Mouse (Mus musculus): ENCODE results near the gene Ppm1m. TPM values are rescaled to one million over a fixed set of nuclear protein-coding genes. Genes with fewer than 3 reads are reported as not detected.

Gene Ppm1m
- total RNA-seq (2021): 10 to 100 TPM; 12.2 to 13.8 TPM

DNA sequence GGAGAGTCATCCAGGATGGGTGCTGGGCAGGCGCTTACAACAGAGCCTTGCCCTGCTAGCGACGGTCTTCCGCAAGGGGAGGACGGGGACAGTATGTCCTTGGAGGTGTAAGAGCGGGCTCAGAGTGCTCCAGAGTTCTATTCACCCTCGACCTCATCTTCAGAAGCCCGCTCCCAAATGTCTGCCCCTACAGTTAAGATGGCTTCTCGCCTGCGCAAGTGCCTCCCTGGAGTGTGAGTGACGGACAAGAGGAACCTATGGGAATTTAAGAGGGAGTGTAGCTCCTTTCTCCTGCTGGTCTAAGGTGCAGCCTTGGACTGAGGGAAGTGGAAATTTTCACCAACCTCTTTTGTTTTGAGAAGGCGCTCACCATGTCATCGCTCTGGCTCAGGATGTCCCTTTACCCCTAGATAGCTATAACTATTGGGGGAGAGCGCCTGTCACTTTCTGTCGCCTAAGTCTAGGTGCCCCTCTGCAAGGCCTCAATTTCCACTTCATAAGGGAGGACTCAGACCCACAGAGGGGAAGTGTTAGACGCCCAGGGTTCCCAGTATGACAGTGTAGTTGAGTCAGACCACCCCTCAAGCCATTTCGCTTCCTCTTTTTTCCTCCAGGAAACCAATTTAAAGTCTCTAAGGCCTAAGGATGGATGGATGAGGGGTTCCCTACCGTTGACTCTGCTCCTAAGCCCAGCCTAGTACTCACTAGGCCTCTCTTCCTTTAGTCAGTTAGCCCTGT, at the start of gene Ppm1m:
Ppm1m (minus strand) TSS at position 212 of the 738 bp plus-strand sequence.
- intact Hi-C loops (cut with DNase I): loop anchor here (5.0 kb wide), 1 partner anchor 37 kb away; no protein-coding TSS in a partner anchor
- no peak for DNase-seq

DNA sequence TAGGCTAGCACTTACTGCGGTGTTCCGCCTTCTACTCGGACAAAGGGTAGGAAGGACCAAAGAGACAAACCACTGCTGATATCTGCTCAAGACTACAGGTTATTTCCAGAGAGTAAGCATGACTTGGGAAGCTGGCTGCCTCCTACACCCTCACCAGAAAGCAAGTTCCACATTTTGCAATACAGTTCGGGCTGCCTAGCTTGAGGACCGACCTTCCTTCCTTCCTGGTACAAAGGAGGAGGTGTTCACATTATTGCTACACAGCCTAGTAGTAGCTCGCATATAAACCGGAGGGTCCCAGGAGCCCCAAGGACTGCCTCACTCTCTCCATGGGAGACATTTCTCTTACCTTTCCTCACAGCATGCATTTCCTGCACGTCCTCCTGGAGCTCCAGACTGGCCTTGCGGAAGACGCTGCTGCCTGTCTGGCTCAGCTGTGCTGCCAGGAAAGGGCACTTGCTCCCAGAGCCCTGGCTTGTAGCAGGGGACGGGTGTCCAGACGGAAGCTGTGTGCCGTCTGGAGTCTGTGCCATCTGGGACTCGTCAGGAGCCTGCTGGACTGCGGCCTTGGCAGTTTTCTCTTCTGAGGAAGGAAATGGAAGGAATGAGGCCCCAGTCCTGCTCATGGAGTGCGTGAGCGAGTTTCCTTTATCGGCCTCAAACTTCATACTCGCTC, 43.4 kb upstream of the Ppm1m start:
- intact Hi-C loops (cut with DNase I): no loop called here
- peak in 1 of 2 experiments; percentile 52 for DNase-seq

DNA sequence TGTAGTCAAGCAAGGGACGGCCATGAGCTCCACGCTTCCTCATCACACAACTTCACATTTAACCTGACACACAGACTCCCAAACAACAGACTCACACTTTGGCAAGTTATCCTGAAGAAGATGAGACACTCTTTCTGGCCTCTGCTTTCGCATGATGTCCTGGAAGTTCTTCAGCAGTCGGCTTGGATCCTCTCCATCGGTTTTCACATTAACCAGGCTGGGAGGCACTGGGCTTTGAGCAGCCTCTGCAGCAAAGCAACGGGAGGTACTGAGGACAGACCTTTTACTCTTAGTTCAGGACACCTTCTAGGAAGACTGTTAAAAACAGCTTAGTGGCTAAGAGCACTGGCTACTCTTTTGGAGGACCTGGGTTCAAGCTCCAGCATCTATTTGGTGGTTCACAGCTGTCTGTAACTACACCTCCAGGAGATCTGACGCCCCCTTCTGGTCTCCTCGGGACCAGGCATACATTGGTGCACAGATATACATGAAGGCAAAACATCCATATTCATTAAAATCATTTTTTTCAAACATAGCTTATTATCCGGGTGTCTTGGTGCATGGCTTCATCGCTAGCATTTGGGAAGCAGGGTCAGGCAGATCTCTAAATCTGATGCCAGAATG, 42.1 kb upstream of the Ppm1m start:
- intact Hi-C loops (cut with DNase I): no loop called here
- no peak for DNase-seq

DNA sequence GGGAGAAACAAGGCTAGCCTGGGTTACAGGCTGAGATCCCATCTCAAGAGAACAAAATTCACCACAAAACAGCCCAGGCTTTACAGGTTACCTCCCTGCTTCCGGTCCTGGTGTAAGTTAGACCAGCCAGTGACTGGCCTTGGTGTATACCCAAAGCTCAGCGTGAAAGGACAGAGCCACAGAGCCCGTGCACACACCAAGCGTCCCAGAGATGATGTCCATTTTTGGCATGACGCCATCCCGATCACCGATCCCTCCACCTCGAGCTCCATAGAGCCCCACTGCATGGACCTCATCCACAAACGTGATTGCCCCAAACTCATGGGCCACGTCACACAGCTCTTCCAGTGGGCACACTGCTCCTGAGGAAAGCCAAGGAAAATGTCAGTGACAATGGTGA, 38.3 kb upstream of the Ppm1m start:
- no peak for DNase-seq
- intact Hi-C loops (cut with DNase I): loop anchor here (5.0 kb wide), 1 partner anchor 39 kb away; no protein-coding TSS in a partner anchor

GRCm38 (mm10) chr9:106237401-106237800, 37.9 kb upstream of the Ppm1m start:
- DNase-seq: no peak
- intact Hi-C loops (cut with DNase I): loop anchor here (5.0 kb wide), 1 partner anchor 40 kb away; no protein-coding TSS in a partner anchor

GRCm38 (mm10) chr9:106236818-106237211, 37.3 kb upstream of the Ppm1m start:
- intact Hi-C loops (cut with DNase I): loop anchor here (5.0 kb wide), 1 partner anchor 40 kb away; no protein-coding TSS in a partner anchor
- no peak for DNase-seq

GRCm38 (mm10) chr9:106236156-106236817, 36.7 kb upstream of the Ppm1m start:
- no peak for DNase-seq
- intact Hi-C loops (cut with DNase I): loop anchor here (5.0 kb wide), 1 partner anchor 41 kb away; no protein-coding TSS in a partner anchor

DNA sequence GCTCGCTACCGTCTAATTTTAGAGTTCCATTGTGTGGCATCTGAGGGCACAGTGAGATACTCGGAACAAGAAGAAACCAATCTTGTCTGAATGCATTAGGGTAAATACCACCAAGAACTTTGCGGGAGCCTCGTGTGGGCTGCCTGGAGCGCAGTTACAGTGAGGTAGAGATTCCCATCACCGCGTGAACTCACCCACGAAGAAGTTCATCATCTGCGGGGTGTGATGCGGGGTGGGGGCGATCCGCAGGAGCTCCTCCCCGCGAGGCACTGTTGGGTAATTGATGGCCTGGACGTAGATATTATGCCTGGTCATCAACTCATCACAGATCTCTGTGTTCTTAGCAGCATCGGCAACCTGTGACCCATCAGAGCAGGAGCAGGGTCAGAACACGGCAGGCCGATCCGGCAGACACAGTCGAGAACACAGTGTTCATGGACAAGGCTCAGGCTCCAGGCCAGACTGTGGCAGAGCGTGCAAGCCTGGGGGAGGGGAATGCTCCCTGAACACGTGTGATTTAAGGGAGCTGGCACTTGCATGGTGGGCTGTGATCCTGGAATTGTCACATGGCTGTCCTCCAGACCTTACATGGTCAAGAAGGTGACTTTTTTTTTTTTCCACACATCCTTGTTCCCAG, 35.8 kb upstream of the Ppm1m start:
- DNase-seq: peak; percentile 49 to 61
- intact Hi-C loops (cut with DNase I): loop anchor here (5.0 kb wide), 1 partner anchor 42 kb away; no protein-coding TSS in a partner anchor

DNA sequence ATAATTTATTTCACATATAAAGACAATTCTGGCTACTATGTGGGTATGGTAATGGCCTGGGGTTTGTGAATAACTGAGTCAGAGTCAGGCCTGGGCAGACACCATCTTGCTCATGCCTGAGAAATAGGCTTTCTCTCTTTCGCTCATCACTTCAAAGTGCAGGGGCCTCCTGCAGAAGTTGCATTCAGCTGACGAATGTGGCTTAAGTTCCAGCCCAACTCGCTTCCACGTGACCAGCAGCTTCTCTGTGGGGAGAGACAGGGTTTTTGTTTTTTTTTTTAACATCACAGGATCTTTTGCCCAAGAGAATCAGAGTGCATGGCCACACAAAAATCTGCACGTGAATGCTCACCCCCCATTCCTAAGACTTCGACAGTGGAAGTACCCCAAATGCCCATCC, 34.4 kb upstream of the Ppm1m start:
- intact Hi-C loops (cut with DNase I): no loop called here
- DNase-seq: no peak

GRCm38 (mm10) chr9:106232956-106233355, 33.4 kb upstream of the Ppm1m start:
- DNase-seq: no peak
- intact Hi-C loops (cut with DNase I): no loop called here

DNA sequence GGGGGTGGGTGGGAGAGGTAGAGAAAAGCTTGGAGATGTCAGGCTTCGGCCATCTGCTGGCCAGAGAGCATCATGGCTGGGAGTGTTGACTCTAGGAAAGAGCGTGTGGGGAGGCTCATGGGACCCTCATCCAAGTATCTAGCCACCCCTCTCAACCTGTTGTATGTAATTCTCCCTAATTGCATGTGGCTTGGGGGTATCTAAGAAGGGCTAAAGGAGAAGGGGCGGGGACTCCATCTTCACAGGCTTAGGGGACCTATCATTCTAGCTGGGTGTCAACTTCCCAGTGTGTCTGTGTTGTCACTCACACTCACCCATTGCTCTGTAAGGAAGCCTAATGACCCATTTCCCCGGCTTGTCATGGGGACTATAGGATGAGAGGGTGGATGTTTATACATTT, 32.3 kb upstream of the Ppm1m start:
- intact Hi-C loops (cut with DNase I): no loop called here
- DNase-seq: no peak

DNA sequence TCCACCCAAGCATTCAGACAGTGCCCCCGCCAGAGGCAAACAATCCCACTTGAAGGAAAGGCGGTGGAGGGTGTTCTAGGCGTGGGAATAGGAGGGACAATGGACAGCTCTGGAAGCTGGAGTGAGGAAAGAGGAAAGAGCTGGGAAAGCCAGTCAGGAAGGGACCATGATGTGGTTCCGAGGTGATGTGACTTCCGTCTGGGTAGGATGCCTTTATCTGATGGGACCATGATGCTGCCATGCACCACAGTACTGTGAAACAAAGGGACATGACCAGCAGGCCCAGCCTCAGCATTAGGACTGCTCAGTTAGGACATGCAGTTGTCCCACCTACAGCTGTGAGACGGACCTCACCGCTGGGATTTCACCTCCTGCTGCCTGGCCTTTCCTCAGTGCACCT, 31.7 kb upstream of the Ppm1m start:
- intact Hi-C loops (cut with DNase I): no loop called here
- DNase-seq: no peak

DNA sequence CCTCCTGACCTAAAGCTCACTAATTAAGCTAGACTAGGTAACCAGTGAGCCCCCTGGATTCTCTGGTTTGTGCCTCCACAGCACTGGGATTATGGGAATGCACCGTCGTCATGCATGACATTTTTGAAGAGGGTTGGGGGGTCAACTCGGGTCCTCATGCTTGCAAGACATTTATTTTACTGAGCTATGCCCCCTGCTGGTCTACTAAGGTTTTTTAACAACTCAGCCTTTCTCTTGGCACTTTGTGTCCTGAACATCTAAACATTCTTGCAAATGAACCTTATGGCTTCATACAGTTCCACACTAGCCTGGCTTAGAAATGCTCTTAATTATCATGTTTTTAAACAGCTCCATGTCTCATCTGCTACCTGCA, 31.2 kb upstream of the Ppm1m start:
- no peak for DNase-seq
- intact Hi-C loops (cut with DNase I): no loop called here

- DNase-seq: no peak
- intact Hi-C loops (cut with DNase I): no loop called here
Observed at GRCm38 (mm10) chr9:106230051-106230733, 30.6 kb upstream of the Ppm1m start.

GRCm38 (mm10) chr9:106227790-106228429, 28.4 kb upstream of the Ppm1m start:
- intact Hi-C loops (cut with DNase I): loop anchor here (5.0 kb wide), 1 partner anchor 54 kb away; the partner anchor contains the start of gene Poc1a
- DNase-seq: no peak

DNA sequence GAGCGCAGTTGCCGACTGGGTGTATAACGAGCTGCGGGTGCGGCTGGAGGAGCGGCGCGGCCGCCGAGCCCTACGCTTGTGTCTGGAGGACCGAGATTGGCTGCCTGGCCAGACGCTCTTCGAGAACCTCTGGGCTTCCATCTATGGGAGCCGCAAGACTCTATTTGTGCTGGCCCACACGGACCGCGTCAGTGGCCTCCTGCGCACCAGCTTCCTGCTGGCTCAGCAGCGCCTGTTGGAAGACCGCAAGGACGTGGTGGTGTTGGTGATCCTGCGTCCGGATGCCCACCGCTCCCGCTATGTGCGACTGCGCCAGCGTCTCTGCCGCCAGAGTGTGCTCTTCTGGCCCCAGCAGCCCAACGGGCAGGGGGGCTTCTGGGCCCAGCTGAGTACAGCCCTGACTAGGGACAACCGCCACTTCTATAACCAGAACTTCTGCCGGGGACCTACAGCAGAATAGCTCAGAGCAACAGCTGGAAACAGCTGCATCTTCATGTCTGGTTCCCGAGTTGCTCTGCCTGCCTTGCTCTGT, 26.7 kb upstream of the Ppm1m start:
- DNase-seq: peak; percentile 54 to 62
- intact Hi-C loops (cut with DNase I): loop anchor here (5.0 kb wide), 1 partner anchor 56 kb away; the partner anchor contains the start of gene Poc1a

DNA sequence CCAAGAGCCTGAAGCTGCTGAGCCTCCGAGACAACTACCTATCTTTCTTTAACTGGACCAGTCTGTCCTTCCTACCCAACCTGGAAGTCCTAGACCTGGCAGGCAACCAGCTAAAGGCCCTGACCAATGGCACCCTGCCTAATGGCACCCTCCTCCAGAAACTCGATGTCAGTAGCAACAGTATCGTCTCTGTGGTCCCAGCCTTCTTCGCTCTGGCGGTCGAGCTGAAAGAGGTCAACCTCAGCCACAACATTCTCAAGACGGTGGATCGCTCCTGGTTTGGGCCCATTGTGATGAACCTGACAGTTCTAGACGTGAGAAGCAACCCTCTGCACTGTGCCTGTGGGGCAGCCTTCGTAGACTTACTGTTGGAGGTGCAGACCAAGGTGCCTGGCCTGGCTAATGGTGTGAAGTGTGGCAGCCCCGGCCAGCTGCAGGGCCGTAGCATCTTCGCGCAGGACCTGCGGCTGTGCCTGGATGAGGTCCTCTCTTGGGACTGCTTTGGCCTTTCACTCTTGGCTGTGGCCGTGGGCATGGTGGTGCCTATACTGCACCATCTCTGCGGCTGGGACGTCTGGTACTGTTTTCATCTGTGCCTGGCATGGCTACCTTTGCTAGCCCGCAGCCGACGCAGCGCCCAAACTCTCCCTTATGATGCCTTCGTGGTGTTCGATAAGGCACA, 26.1 kb upstream of the Ppm1m start:
- DNase-seq: no peak
- intact Hi-C loops (cut with DNase I): loop anchor here (5.0 kb wide), 1 partner anchor 57 kb away; the partner anchor contains the start of gene Poc1a

DNA sequence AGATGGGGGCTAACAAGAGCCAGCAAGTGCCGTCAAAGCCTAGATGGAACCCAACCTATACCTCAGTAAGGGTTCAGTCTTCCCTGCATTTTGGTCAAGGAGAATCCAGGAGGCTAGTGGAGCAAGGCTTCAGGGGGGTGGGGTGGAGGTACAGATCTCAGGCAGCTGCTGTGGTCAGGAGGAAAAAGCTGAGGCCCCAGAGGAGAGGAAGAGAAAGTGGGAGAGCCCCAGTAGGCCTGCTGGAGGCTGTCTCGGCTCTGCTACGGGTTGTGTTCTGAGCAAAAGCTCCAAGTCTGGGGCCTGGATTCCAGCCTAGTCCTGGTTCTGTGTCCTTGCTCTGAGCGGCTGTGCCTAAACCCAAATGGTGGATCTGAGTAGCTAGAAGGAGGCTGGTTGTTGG, 23.4 kb upstream of the Ppm1m start:
- intact Hi-C loops (cut with DNase I): no loop called here
- DNase-seq: no peak

All from heart, postnatal 36 days (tissue).